11 mouse cellular contexts compared by ENCODE assay signal in genomic region chr6:30178023-30178639, GRCm38 (mm10).
DNase-seq lines count a peak whose midpoint lies in the region; ATAC-seq lines count a peak whose summit lies in the region.
"Had no signal": no experiment of that assay in that cellular context is flagged by ENCODE, and none has a peak within 500 bp of the region (broad histone marks: within the 10 kb centered on the region; RNA-seq: fewer than 3 reads in every experiment).

No protein-coding gene starts in this region.

- peak overlapping the region; percentile 15; the same call in 1 of the 2 replicates for H3K4me2 ChIP-seq in kidney, embryonic 14.5 days (replicated peaks; ENCODE audit: low read depth, low read length)
- peak overlapping the region; percentile 13; the same call in 1 of the 2 replicates for H3K4me2 ChIP-seq in embryonic facial prominence, embryonic 15.5 days (replicated peaks)
- H3K4me2 ChIP-seq: liver, embryonic 12.5 days had no signal

- 2% methylated on average over 27 of the region's 27 CpGs for WGBS in kidney, embryonic 14.5 days
- WGBS in embryonic facial prominence, embryonic 15.5 days, result 4% methylated on average over 27 of the region's 27 CpGs

- no peak overlapping the region for H3K9ac ChIP-seq in kidney, embryonic 14.5 days (ENCODE audit: low read depth, low read length)
- H3K9ac ChIP-seq in embryonic facial prominence, embryonic 15.5 days, result no peak overlapping the region
- H3K9ac ChIP-seq: liver, embryonic 12.5 days had no signal

- H3K4me3 ChIP-seq in kidney, embryonic 14.5 days (ENCODE audit: low read length), result peak overlapping the region; percentile 7; the same call in 1 of the 2 replicates
- no peak overlapping the region for H3K4me3 ChIP-seq in embryonic facial prominence, embryonic 15.5 days (replicated peaks)
- H3K4me3 ChIP-seq: liver, embryonic 12.5 days had no signal

- peaks cover 36% of the 10 kb centered on the region for H3K4me1 ChIP-seq in kidney, embryonic 14.5 days (ENCODE audit: control insufficient read depth, insufficient read depth, low read length)
- peaks cover 51% of the 10 kb centered on the region for H3K4me1 ChIP-seq in embryonic facial prominence, embryonic 15.5 days

- H3K27ac ChIP-seq in kidney, embryonic 14.5 days (ENCODE audit: low read depth, low read length), result no peak overlapping the region
- H3K27ac ChIP-seq in embryonic facial prominence, embryonic 15.5 days (replicated peaks), result no peak overlapping the region
- H3K27ac ChIP-seq: liver, embryonic 12.5 days; macrophage had no signal

- peaks cover under 1% of the 10 kb centered on the region; the same call in 1 of the 2 replicates for H3K9me3 ChIP-seq in kidney, embryonic 14.5 days (ENCODE audit: control insufficient read depth, low read length)
- no peaks in the 10 kb centered on the region for H3K9me3 ChIP-seq in embryonic facial prominence, embryonic 15.5 days (replicated peaks)

- peaks cover 81% of the 10 kb centered on the region for H3K27me3 ChIP-seq in kidney, embryonic 14.5 days (ENCODE audit: control insufficient read depth, insufficient read depth, low read length)
- H3K27me3 ChIP-seq in embryonic facial prominence, embryonic 15.5 days, result peaks cover 85% of the 10 kb centered on the region

- DNase-seq in embryo, embryonic 10.5 days (ENCODE audit: low spot score), result peak; percentile 57
- no peak for DNase-seq in embryo, embryonic 9.5 days (ENCODE audit: extremely low spot score)
- DNase-seq in kidney, postnatal 14 days, result no peak
- peak; percentile 38 to 39 for DNase-seq in B cell, adult 2 months
- DNase-seq in liver, result no peak
- DNase-seq in right cerebral cortex, adult 2 months (ENCODE audit: low spot score in 2 of 2), result no peak
- DNase-seq: heart, postnatal 10 days had no signal

- ATAC-seq in kidney, embryonic 14.5 days (ENCODE audit: low FRiP score, low TSS enrichment), result no peak
- ATAC-seq in embryonic facial prominence, embryonic 15.5 days (ENCODE audit: insufficient number of reproducible peaks, low FRiP score, low TSS enrichment, low read depth), result no peak
- ATAC-seq: liver, embryonic 12.5 days had no signal

- H3K36me3 ChIP-seq in kidney, embryonic 14.5 days (ENCODE audit: control insufficient read depth, insufficient read depth, low read length), result no peaks in the 10 kb centered on the region
- H3K36me3 ChIP-seq in embryonic facial prominence, embryonic 15.5 days, result no peaks in the 10 kb centered on the region
- H3K36me3 ChIP-seq: liver, embryonic 12.5 days had no signal

Comparison
In these comparisons a context has a peak if more than half of its experiments do, and no peak if none do; other contexts are left out.
1. DNase-seq: peak in embryo, embryonic 10.5 days (single experiment) and B cell, adult 2 months (2 of 2); none in embryo, embryonic 9.5 days (single experiment), kidney, postnatal 14 days (single experiment), liver (single experiment) and right cerebral cortex, adult 2 months (0 of 2).